Mouse (Mus musculus) spleen, adult 10 weeks (tissue): ENCODE data around the gene Zfp296. TPM values are rescaled to one million over a fixed set of nuclear protein-coding genes. Genes with fewer than 3 reads are reported as not detected.

Experiments used
- polyA plus RNA-seq: library from polyadenylated mRNA; stranded (reverse); fragments of 350-450 nt; fragmentation: Illumina TruSeq; extraction: RNeasy Lipid Tissue Mini Kit (QIAGEN cat#74804); gene quantifications from one replicate; pipeline ENCODE4 v1.2.3, GENCODE M21; 2015; ENCODE audit warnings: low replicate concordance; ENCODE audit not compliant: insufficient read depth

Gene Zfp296
- 2.5 TPM for polyA plus RNA-seq

GRCm38 (mm10) chr7:19577141-19577852 is at the start of gene Zfp296, which contains the start of gene Gemin7:
Zfp296 (plus strand) TSS chr7:19577287.
Gemin7 (minus strand) TSS chr7:19577595.

GRCm38 (mm10) chr7:19562643-19563410 is 14.3 kb upstream of the Zfp296 start, which contains the start of gene Ppp1r37:
Ppp1r37 (minus strand) TSS chr7:19563076.

GRCm38 (mm10) chr7:19603849-19604605 is 26.9 kb downstream of the Zfp296 start, which contains the start of gene Clasrp:
Clasrp (minus strand) TSS chr7:19604486.

GRCm38 (mm10) chr7:19629361-19629734 is 52.3 kb downstream of the Zfp296 start, which contains the start of gene Relb:
Relb (minus strand) TSS chr7:19629438.

Other genes with a start within 250 kb of the Zfp296 start
- 15.9 TPM for gene Ercc1, start 232.5 kb upstream of the Zfp296 start, polyA plus RNA-seq
- gene Cd3eap, start 217.8 kb upstream of the Zfp296 start, polyA plus RNA-seq, result 7.3 TPM
- gene Ppp1r13l, start 217.5 kb upstream of the Zfp296 start, polyA plus RNA-seq, result 0.11 TPM
- gene Ercc2, start 195.3 kb upstream of the Zfp296 start, polyA plus RNA-seq, result 21.4 TPM
- not detected for gene Klc3, start 173.2 kb upstream of the Zfp296 start, polyA plus RNA-seq
- not detected for gene Ckm, start 172.5 kb upstream of the Zfp296 start, polyA plus RNA-seq
- gene Mark4, start 118.5 kb upstream of the Zfp296 start, polyA plus RNA-seq, result 9.6 TPM
- 2.4 TPM for gene Exoc3l2, start 114.0 kb upstream of the Zfp296 start, polyA plus RNA-seq
- gene Bloc1s3, start 68.9 kb upstream of the Zfp296 start, polyA plus RNA-seq, result 8.9 TPM
- gene Trappc6a, start 68.9 kb upstream of the Zfp296 start, polyA plus RNA-seq, result 4.6 TPM
- 0.26 TPM for gene Nkpd1, start 59.4 kb upstream of the Zfp296 start, polyA plus RNA-seq
- 6.9 TPM for gene Ppp1r37, start 14.2 kb upstream of the Zfp296 start, polyA plus RNA-seq
- gene Gemin7, start 308 bp downstream of the Zfp296 start, polyA plus RNA-seq, result 77.3 TPM
- 39.0 TPM for gene Clasrp, start 27.2 kb downstream of the Zfp296 start, polyA plus RNA-seq
- 33.2 TPM for gene Relb, start 52.2 kb downstream of the Zfp296 start, polyA plus RNA-seq
- gene Clptm1, start 87.7 kb downstream of the Zfp296 start, polyA plus RNA-seq, result 90.3 TPM
- gene Apoc2, start 100.7 kb downstream of the Zfp296 start, polyA plus RNA-seq, result 2.6 TPM
- not detected for gene Gm44805, start 104.1 kb downstream of the Zfp296 start, polyA plus RNA-seq
- not detected for gene Apoc4, start 104.2 kb downstream of the Zfp296 start, polyA plus RNA-seq
- 27.6 TPM for gene Apoc1, start 115.4 kb downstream of the Zfp296 start, polyA plus RNA-seq
- 297 TPM for gene Apoe, start 121.9 kb downstream of the Zfp296 start, polyA plus RNA-seq
- gene Tomm40, start 138.2 kb downstream of the Zfp296 start, polyA plus RNA-seq, result 9.2 TPM
- gene Nectin2, start 173.2 kb downstream of the Zfp296 start, polyA plus RNA-seq, result 6.5 TPM
- gene Bcam, start 193.7 kb downstream of the Zfp296 start, polyA plus RNA-seq, result 2.9 TPM
- gene Cblc, start 219.5 kb downstream of the Zfp296 start, polyA plus RNA-seq, result 0.40 TPM
- 48.7 TPM for gene Bcl3, start 245.5 kb downstream of the Zfp296 start, polyA plus RNA-seq